Mouse (Mus musculus): Measurements from ENCODE around the gene Slc25a20.

Gene Slc25a20

GRCm38 (mm10) chr9:108687686-108688085 lies 25.8 kb downstream of the Slc25a20 start:
- no peak for DNase-seq

- DNase-seq = no peak
Measured at GRCm38 (mm10) chr9:108688451-108688850, 26.6 kb downstream of the Slc25a20 start.

- DNase-seq = no peak
Measured at GRCm38 (mm10) chr9:108689106-108689505, 27.2 kb downstream of the Slc25a20 start, which contains the start of gene Prkar2a. TSS of gene Prkar2a (plus strand) at chr9:108689314.

GRCm38 (mm10) chr9:108689993-108690392 lies 28.1 kb downstream of the Slc25a20 start:
- DNase-seq = no peak

GRCm38 (mm10) chr9:108690914-108691313 lies 29.0 kb downstream of the Slc25a20 start:
- peak; percentile 50 for DNase-seq

GRCm38 (mm10) chr9:108691371-108691770 lies 29.5 kb downstream of the Slc25a20 start:
- DNase-seq = peak; percentile 20

- DNase-seq = peak; percentile 94
Measured at GRCm38 (mm10) chr9:108691846-108692225, 29.9 kb downstream of the Slc25a20 start.

GRCm38 (mm10) chr9:108692226-108693041 lies 30.5 kb downstream of the Slc25a20 start:
- peak; percentile 64 for DNase-seq

- no peak for DNase-seq
Measured at GRCm38 (mm10) chr9:108693946-108694345, 32.1 kb downstream of the Slc25a20 start.

GRCm38 (mm10) chr9:108694533-108694932 lies 32.6 kb downstream of the Slc25a20 start:
- DNase-seq = no peak

- no peak for DNase-seq
Measured at GRCm38 (mm10) chr9:108702476-108702875, 40.6 kb downstream of the Slc25a20 start.

- DNase-seq = no peak
Measured at GRCm38 (mm10) chr9:108703373-108704110, 41.7 kb downstream of the Slc25a20 start.

GRCm38 (mm10) chr9:108704591-108704990 lies 42.7 kb downstream of the Slc25a20 start:
- no peak for DNase-seq

- DNase-seq = no peak
Measured at GRCm38 (mm10) chr9:108707212-108707611, 45.3 kb downstream of the Slc25a20 start.

- DNase-seq = no peak
Measured at GRCm38 (mm10) chr9:108708833-108709232, 46.9 kb downstream of the Slc25a20 start.

GRCm38 (mm10) chr9:108710767-108711166 lies 48.9 kb downstream of the Slc25a20 start:
- no peak for DNase-seq

- DNase-seq = no peak
Measured at GRCm38 (mm10) chr9:108716199-108716598, 54.3 kb downstream of the Slc25a20 start.

GRCm38 (mm10) chr9:108723751-108724150 lies 61.9 kb downstream of the Slc25a20 start:
- DNase-seq = no peak

GRCm38 (mm10) chr9:108726116-108726515 lies 64.2 kb downstream of the Slc25a20 start:
- DNase-seq = no peak

- DNase-seq = no peak
Measured at GRCm38 (mm10) chr9:108729050-108729449, 67.2 kb downstream of the Slc25a20 start.

GRCm38 (mm10) chr9:108732462-108732861 lies 70.6 kb downstream of the Slc25a20 start:
- no peak for DNase-seq

Data from cerebellum, adult 11-12 months (tissue).